27 mouse cellular contexts compared by ENCODE assay signal in genomic region chr9:35290916-35291315, GRCm38 (mm10). TPM values are rescaled to one million over a fixed set of nuclear protein-coding genes. Genes with fewer than 3 reads are reported as not detected.
A peak's percentile ranks its signal among the peaks of the same experiment; 100 is the strongest.
DNase-seq lines count a peak whose midpoint lies in the region; ATAC-seq and TF ChIP-seq lines count a peak whose summit lies in the region.
"Had no signal": no experiment of that assay in that cellular context is flagged by ENCODE, and none has a peak within 500 bp of the region (broad histone marks: within the 10 kb centered on the region; RNA-seq: fewer than 3 reads in every experiment).

No protein-coding gene starts in this region.

- no peak overlapping the region for H3K4me2 ChIP-seq in heart, postnatal 0 days (ENCODE audit: low read depth, low read length)
- H3K4me2 ChIP-seq: limb, embryonic 15.5 days; lung, embryonic 14.5 days; midbrain, embryonic 15.5 days; neural tube, embryonic 12.5 days had no signal

- ATAC-seq in heart, postnatal 0 days (ENCODE audit: insufficient read depth, low read depth), result no peak; the same call in 1 of the 2 replicates
- ATAC-seq: hindbrain, embryonic 16.5 days; midbrain, embryonic 15.5 days had no signal

- no peak for TF ChIP-seq EP300 in heart, postnatal 0 days (IDR thresholded peaks at IDR 0.05; ENCODE audit: low read depth)

- no peak overlapping the region for H3K27ac ChIP-seq in heart, postnatal 0 days (ENCODE audit: low read depth)
- peak overlapping the region; percentile 97 for H3K27ac ChIP-seq in small intestine, adult 2 months (ENCODE audit: insufficient read depth, low read depth, low read length)
- H3K27ac ChIP-seq: embryonic facial prominence, embryonic 10.5 days; gastrocnemius, adult 2 months; hindbrain, embryonic 10.5 days; limb, embryonic 15.5 days; liver, embryonic 14.5 days; midbrain, embryonic 15.5 days; neural tube, embryonic 12.5 days had no signal

- intact Hi-C loops in heart, postnatal 14 days (cut with DNase I), result no loop called here

- no peaks in the 10 kb centered on the region for H3K36me3 ChIP-seq in heart, postnatal 0 days (replicated peaks; ENCODE audit: control insufficient read depth, insufficient read depth, low read length)
- H3K36me3 ChIP-seq in small intestine, adult 2 months (ENCODE audit: control insufficient read depth, insufficient read depth, low read length), result no peaks in the 10 kb centered on the region
- H3K36me3 ChIP-seq: embryonic facial prominence, embryonic 10.5 days; G1E; hindbrain, embryonic 10.5 days; limb, embryonic 15.5 days; midbrain, embryonic 15.5 days; neural tube, embryonic 12.5 days had no signal

- H3K9ac ChIP-seq in heart, postnatal 0 days (replicated peaks; ENCODE audit: low read depth, low read length), result no peak overlapping the region
- H3K9ac ChIP-seq: limb, embryonic 15.5 days; liver, embryonic 14.5 days; lung, embryonic 14.5 days; midbrain, embryonic 15.5 days; neural tube, embryonic 12.5 days had no signal

- no peaks in the 10 kb centered on the region for H3K4me1 ChIP-seq in heart, postnatal 0 days (ENCODE audit: control insufficient read depth, insufficient read depth)
- H3K4me1 ChIP-seq in small intestine, adult 2 months (ENCODE audit: control insufficient read depth, insufficient read depth, insufficient read length, low read length), result peaks cover 17% of the 10 kb centered on the region
- H3K4me1 ChIP-seq: midbrain, embryonic 15.5 days; neural tube, embryonic 12.5 days had no signal

- WGBS in heart, postnatal 0 days, result 26% methylated on average over 4 of the region's 4 CpGs
- WGBS in small intestine, adult 2 months, result 20% methylated on average over 4 of the region's 4 CpGs

- DNase-seq in heart, adult 18-20 months, result peak; percentile 54 to 70
- DNase-seq in heart, postnatal 14 days, result no peak
- peak; percentile 43 for DNase-seq in adipocyte (ENCODE audit: low spot score)
- DNase-seq in heart, postnatal 0 days (ENCODE audit: low spot score), result peak; percentile 35
- DNase-seq in adrenal gland, adult 8-10 months, result no peak
- DNase-seq in embryo, embryonic 10 days (ENCODE audit: low spot score), result no peak
- DNase-seq: adrenal gland, postnatal 25 days; B cell, adult 2 months; cerebellum, adult 11 months; cerebellum, adult 9-11 months; gastrocnemius, adult 2 months; kidney, adult 11 months; left cerebral cortex, postnatal 4 days; lung, embryonic 14.5 days; lung, postnatal 4 days; right cerebral cortex, postnatal 14 days; spleen, adult 18-20 months had no signal

- no peak for TF ChIP-seq CTCF in heart, postnatal 0 days (IDR thresholded peaks at IDR 0.05; ENCODE audit: low read depth)
- TF ChIP-seq CTCF in small intestine, adult 2 months (IDR thresholded peaks at IDR 0.05; ENCODE audit: extremely low read depth, insufficient read length, insufficient replicate concordance, low read depth, low read length), result no peak

- no peak for TF ChIP-seq POLR2A in small intestine, adult 2 months (IDR thresholded peaks at IDR 0.05; ENCODE audit: low read depth, low read length)

- H3K4me3 ChIP-seq in heart, postnatal 0 days (ENCODE audit: low read depth, low read length), result no peak overlapping the region
- no peak overlapping the region for H3K4me3 ChIP-seq in small intestine, adult 2 months (ENCODE audit: low read depth, low read length)
- H3K4me3 ChIP-seq: embryonic facial prominence, embryonic 10.5 days; gastrocnemius, adult 2 months; hindbrain, embryonic 10.5 days; limb, embryonic 15.5 days; midbrain, embryonic 15.5 days; neural tube, embryonic 12.5 days had no signal

- H3K9me3 ChIP-seq in heart, postnatal 0 days (replicated peaks; ENCODE audit: control insufficient read depth, low read length), result no peaks in the 10 kb centered on the region
- H3K9me3 ChIP-seq: embryonic facial prominence, embryonic 10.5 days; G1E; limb, embryonic 15.5 days; midbrain, embryonic 15.5 days; neural tube, embryonic 12.5 days had no signal

- H3K27me3 ChIP-seq in heart, postnatal 0 days (ENCODE audit: control insufficient read depth, insufficient read depth, low read length), result no peaks in the 10 kb centered on the region
- no peaks in the 10 kb centered on the region for H3K27me3 ChIP-seq in small intestine, adult 2 months (ENCODE audit: control insufficient read depth, insufficient read depth, low read length)
- H3K27me3 ChIP-seq: CH12.LX; limb, embryonic 15.5 days; midbrain, embryonic 15.5 days had no signal

RNA-seq across cellular contexts. Expression of gene Rpusd4, which starts 23.3 kb away (rescaled TPM):
- 10 to 100 TPM; 14.9 to 16.3 TPM for total RNA-seq in heart, adult 18-20 months (2021)
- total RNA-seq in heart, postnatal 14 days (2021), result 10 to 100 TPM; 10.8 to 10.9 TPM
- total RNA-seq in heart, postnatal 0 days (2014; rRNA removed; ENCODE audit: low replicate concordance), result 5.8 and 12.6 TPM in 2 replicates
- polyA plus RNA-seq in heart, postnatal 0 days (2015; fragmentation: Nextera tagmentation; extraction: Ambion mirVana), result 14.1 and 17.3 TPM in 2 replicates
- polyA plus RNA-seq in small intestine, adult 2 months (2012; rRNA removed), result 2.9 and 3.8 TPM in 2 replicates
- 10 to 100 TPM; 20.4 to 26.9 (median 22.4) TPM for total RNA-seq in adrenal gland, adult 8-10 months (2022)

RNA-seq across cellular contexts. Expression of gene Fam118b, which starts 23.3 kb away (rescaled TPM):
- 10 to 100 TPM; 12.0 to 15.7 TPM for total RNA-seq in heart, adult 18-20 months (2021)
- total RNA-seq in heart, postnatal 14 days (2021), result 10 to 100 TPM; 15.4 to 16.8 TPM
- 8.8 and 19.7 TPM in 2 replicates for total RNA-seq in heart, postnatal 0 days (2014; rRNA removed; ENCODE audit: low replicate concordance)
- polyA plus RNA-seq in heart, postnatal 0 days (2015; fragmentation: Nextera tagmentation; extraction: Ambion mirVana), result 22.6 and 24.8 TPM in 2 replicates
- 10.8 and 17.2 TPM in 2 replicates for polyA plus RNA-seq in small intestine, adult 2 months (2012; rRNA removed)
- total RNA-seq in adrenal gland, adult 8-10 months (2022), result 10 to 100 TPM in 3 of 4 experiments, 1 to 10 TPM in 1; 9.5 to 18.4 (median 15.5) TPM

Comparison
In these comparisons a context has a peak if more than half of its experiments do, and no peak if none do; other contexts are left out.
1. DNase-seq: peak in heart, adult 18-20 months (2 of 2), adipocyte (single experiment) and heart, postnatal 0 days (single experiment); none in heart, postnatal 14 days (0 of 2), adrenal gland, adult 8-10 months (single experiment) and embryo, embryonic 10 days (single experiment).